Mouse (Mus musculus) CH12.LX (cell line): ENCODE results near the gene Arfip1. TPM values are rescaled to one million over a fixed set of nuclear protein-coding genes. Genes with fewer than 3 reads are reported as not detected.

Experiments
- DNase-seq: peaks from one replicate; pipeline ENCODE4 v3.0.0-alpha.2; 2013; ENCODE audit errors: extremely low read depth
- H3K27ac ChIP-seq: 2 replicates; pipeline ENCODE4 v1.5.1; 2012; ENCODE audit warnings: low read depth, mild to moderate bottlenecking, control low read depth, moderate library complexity; ENCODE audit not compliant: insufficient read depth
- H3K27me3 ChIP-seq: replicated peaks from 2 replicates; pipeline ENCODE3; 2012; ENCODE audit warnings: inconsistent platforms
- H3K36me3 ChIP-seq, 2 experiments: replicated peaks in 1 of 2; 2 replicates each; pipeline versions ENCODE3 to v1.6.1; 2012; ENCODE audit warnings: inconsistent platforms in 1 of 2, low read length in 1 of 2, mild to moderate bottlenecking in 1 of 2, mixed read lengths in 1 of 2, moderate library complexity in 1 of 2; ENCODE audit not compliant: control insufficient read depth in 1 of 2, insufficient read depth in 1 of 2
- H3K4me1 ChIP-seq, 2 experiments: 2 replicates each; pipeline ENCODE4 v1.6.1; 2012; ENCODE audit warnings: inconsistent platforms in 1 of 2, moderate library complexity in 1 of 2; ENCODE audit not compliant: insufficient read depth in 2 of 2, control insufficient read depth in 1 of 2
- H3K4me2 ChIP-seq: 2 replicates; pipeline ENCODE4 v1.6.1; 2012; ENCODE audit warnings: low read depth, mild to moderate bottlenecking, control low read depth; ENCODE audit not compliant: poor library complexity, insufficient read depth, severe bottlenecking
- H3K4me3 ChIP-seq, 3 experiments: fragments of 150-350 bp in 1 of 3; sonication (generic) in 1 of 3; replicated peaks in 1 of 3; 2 replicates each; pipeline versions ENCODE3 to v1.5.1; 2011 to 2012; ENCODE audit warnings: low read depth in 2 of 3, low read length in 2 of 3, mild to moderate bottlenecking in 2 of 3, moderate library complexity in 2 of 3, control low read depth in 1 of 3, improper control_type of control experiment in 1 of 3, inconsistent platforms in 1 of 3, mixed read lengths in 1 of 3; ENCODE audit not compliant: poor library complexity in 1 of 3
- H3K79me2 ChIP-seq: replicated peaks from 2 replicates; pipeline ENCODE4 v1.6.1; 2012; ENCODE audit warnings: mild to moderate bottlenecking, moderate library complexity; ENCODE audit not compliant: control insufficient read depth, poor library complexity, insufficient read depth, severe bottlenecking; ENCODE audit errors: extremely low read depth
- H3K9ac ChIP-seq: 2 replicates; pipeline ENCODE4 v1.6.1; 2012; ENCODE audit warnings: low read depth, mild to moderate bottlenecking, control low read depth, moderate library complexity; ENCODE audit not compliant: insufficient read depth
- H3K9me3 ChIP-seq: replicated peaks from 2 replicates; pipeline ENCODE3; 2012; ENCODE audit warnings: low read length, inconsistent platforms, mixed read lengths
- CHD1 ChIP-seq: IDR thresholded peaks from 2 replicates; pipeline ENCODE4 v1.6.1; 2012; ENCODE audit warnings: low read depth, low read length, improper control_type of control experiment, inconsistent platforms
- CHD2 ChIP-seq: IDR thresholded peaks from 2 replicates; pipeline ENCODE4 v1.6.1; 2011; ENCODE audit warnings: low read length, improper control_type of control experiment
- CTCF ChIP-seq, 2 experiments: IDR thresholded peaks in 1 of 2; conservative IDR thresholded peaks in 1 of 2; 2 replicates each; pipeline ENCODE4 v1.5.1; 2011 to 2012; ENCODE audit warnings: low read depth in 2 of 2, low read length in 2 of 2, improper control_type of control experiment in 1 of 2, inconsistent platforms in 1 of 2, mild to moderate bottlenecking in 1 of 2, moderate library complexity in 1 of 2
- E2F4 ChIP-seq: IDR thresholded peaks from 2 replicates; pipeline ENCODE4 v1.6.1; 2011; ENCODE audit warnings: low read depth, low read length, improper control_type of control experiment; ENCODE audit not compliant: insufficient replicate concordance
- ELF1 ChIP-seq: IDR thresholded peaks from 2 replicates; pipeline ENCODE4 v1.6.1; 2014; ENCODE audit warnings: low read depth, mild to moderate bottlenecking, inconsistent platforms, low read length, improper control_type of control experiment
- EP300 ChIP-seq: IDR thresholded peaks from 2 replicates; pipeline ENCODE4 v1.6.1; 2011; ENCODE audit warnings: low read length, improper control_type of control experiment
- IRF4 ChIP-seq: IDR thresholded peaks from 2 replicates; pipeline ENCODE4 v1.6.1; 2014; ENCODE audit warnings: low read depth, mild to moderate bottlenecking, inconsistent platforms, low read length, improper control_type of control experiment
- KAT2A ChIP-seq: IDR thresholded peaks from 2 replicates; pipeline ENCODE4 v1.6.1; 2012; ENCODE audit warnings: low read length, improper control_type of control experiment, inconsistent platforms; ENCODE audit not compliant: insufficient replicate concordance
- MAZ ChIP-seq: IDR thresholded peaks from 2 replicates; pipeline ENCODE4 v1.6.1; 2012; ENCODE audit warnings: low read depth, mild to moderate bottlenecking, inconsistent platforms, low read length, improper control_type of control experiment, moderate library complexity
- MEF2A ChIP-seq: IDR thresholded peaks from 2 replicates; pipeline ENCODE4 v1.6.1; 2014; ENCODE audit warnings: low read depth, mild to moderate bottlenecking, inconsistent platforms, low read length, improper control_type of control experiment, borderline replicate concordance
- MXI1 ChIP-seq: IDR thresholded peaks from 2 replicates; pipeline ENCODE4 v1.6.1; 2011; ENCODE audit warnings: mild to moderate bottlenecking, low read depth, low read length, improper control_type of control experiment
- MYC ChIP-seq: IDR thresholded peaks from 2 replicates; pipeline ENCODE4 v1.6.1; 2011; ENCODE audit warnings: low read depth, mild to moderate bottlenecking, improper control_type of control experiment, low read length
- PAX5 ChIP-seq: IDR thresholded peaks from 2 replicates; pipeline ENCODE4 v1.6.1; 2012; ENCODE audit warnings: low read length, inconsistent platforms, mixed read lengths
- POLR2A ChIP-seq: IDR thresholded peaks from 2 replicates; pipeline ENCODE4 v1.6.1; 2011; ENCODE audit warnings: low read depth, mild to moderate bottlenecking, improper control_type of control experiment, low read length
- POLR2AphosphoS2 ChIP-seq: IDR thresholded peaks from 2 replicates; pipeline ENCODE4 v1.6.1; 2011; ENCODE audit warnings: low read depth, low read length, improper control_type of control experiment
- SMC3 ChIP-seq: IDR thresholded peaks from 2 replicates; pipeline ENCODE4 v1.6.1; 2011; ENCODE audit warnings: low read depth, low read length, improper control_type of control experiment
- TBP ChIP-seq: conservative IDR thresholded peaks from 2 replicates; pipeline ENCODE4 v1.6.1; 2011; ENCODE audit warnings: low read depth, low read length, improper control_type of control experiment
- TCF12 ChIP-seq: IDR thresholded peaks from 2 replicates; pipeline ENCODE4 v1.6.1; 2014; ENCODE audit warnings: low read depth, mild to moderate bottlenecking, inconsistent platforms, low read length, improper control_type of control experiment
- ZC3H11A ChIP-seq: IDR thresholded peaks from 2 replicates; pipeline ENCODE4 v1.6.1; 2012; ENCODE audit warnings: low read depth, mild to moderate bottlenecking, inconsistent platforms, low read length, improper control_type of control experiment
- ZKSCAN1 ChIP-seq: IDR thresholded peaks from 2 replicates; pipeline ENCODE4 v1.6.1; 2012; ENCODE audit warnings: low read depth, inconsistent platforms, low read length, improper control_type of control experiment, borderline replicate concordance
- ZMIZ1 ChIP-seq: IDR thresholded peaks from 2 replicates; pipeline ENCODE4 v1.6.1; 2012; ENCODE audit warnings: low read depth, mild to moderate bottlenecking, inconsistent platforms, low read length, improper control_type of control experiment
- dilution Hi-C: fragments of 300-500 bp; cut with MboI; formaldehyde crosslinking; loops from 2 replicates; pipeline ENCODE4 v1.14.3; 2020; ENCODE audit warnings: low sequenced_read_pairs; ENCODE audit not compliant: extremely low pct_unique_long_range_greater_than_20kb, extremely low pct_ligation_motif_present
- in situ Hi-C: fragments of 300-500 bp; cut with MboI; formaldehyde crosslinking; loops from 3 replicates; pipeline ENCODE4 v1.14.3; 2019; ENCODE audit warnings: low sequenced_read_pairs, low pct_ligation_motif_present, low pct_unique_long_range_greater_than_20kb, mixed read lengths
- polyA plus RNA-seq: library from polyadenylated mRNA; unstranded; fragments of >175 nt; gene quantifications from 2 replicates; pipeline ENCODE4 v1.2.1, GENCODE M21; 2012; ENCODE audit warnings: low read depth; ENCODE audit not compliant: insufficient read length
- total RNA-seq, 2 experiments: library from RNA; depleted of rRNA; stranded (reverse); fragments of 300-350 nt in 1 of 2; fragments of >200 nt in 1 of 2; gene quantifications; 2 replicates each; pipeline ENCODE4 v1.2.3; 2012 to 2014

Arfip1 gene
- total and polyA plus RNA-seq, 3 experiments, result 29.6 to 66.5 (median 36.8) TPM

GRCm38 (mm10) chr3:84492657-84493056 lies 89.8 kb downstream of the Arfip1 start:
- dilution Hi-C loops (no loop called here), in situ Hi-C loops (no loop called here)
- Histone ChIP-seq H3K27ac (no peak overlapping the region), H3K4me2 (no peak overlapping the region), H3K27me3 (no peaks in the 10 kb centered on the region), H3K36me3 (peaks cover 2 to 41% of the 10 kb centered on the region in 2 experiments), H3K9ac (no peak overlapping the region), H3K79me2 (no peaks in the 10 kb centered on the region), H3K4me3 (no peak overlapping the region), H3K9me3 (no peaks in the 10 kb centered on the region), H3K4me1 (no peaks in the 10 kb centered on the region)
- TF ChIP-seq ELF1, result no peak
- TF ChIP-seq IRF4, result no peak
- no peak for TF ChIP-seq E2F4
- TF ChIP-seq TBP, result no peak
- no peak for TF ChIP-seq CHD2
- no peak for TF ChIP-seq POLR2AphosphoS2
- DNase-seq, result no peak

GRCm38 (mm10) chr3:84492148-84492547 lies 90.3 kb downstream of the Arfip1 start:
- no peak overlapping the region for H3K9ac ChIP-seq
- H3K27ac ChIP-seq, result no peak overlapping the region
- H3K36me3 ChIP-seq, result peaks cover 0 to 40% of the 10 kb centered on the region in 2 experiments
- H3K4me3 ChIP-seq, result no peak overlapping the region
- TF ChIP-seq CHD1 (no peak), CTCF (conservative IDR thresholded peaks at IDR 0.05 in 1 of 2, IDR thresholded peaks at IDR 0.05 in 1 of 2; ENCODE audit: low read depth in 2 of 2, low read length in 2 of 2) (no peak), PAX5 (no peak), POLR2AphosphoS2 (no peak)
- dilution Hi-C loops, result no loop called here
- DNase-seq, result no peak
- no peaks in the 10 kb centered on the region for H3K27me3 ChIP-seq
- no peaks in the 10 kb centered on the region for H3K4me1 ChIP-seq
- in situ Hi-C loops, result no loop called here
- H3K79me2 ChIP-seq, result no peaks in the 10 kb centered on the region
- no peaks in the 10 kb centered on the region for H3K9me3 ChIP-seq
- no peak overlapping the region for H3K4me2 ChIP-seq

GRCm38 (mm10) chr3:84488716-84489115 lies 93.7 kb downstream of the Arfip1 start:
- Histone ChIP-seq H3K79me2 (no peaks in the 10 kb centered on the region), H3K9ac (no peak overlapping the region), H3K27ac (no peak overlapping the region), H3K27me3 (no peaks in the 10 kb centered on the region), H3K36me3 (peaks cover 0 to 25% of the 10 kb centered on the region in 2 experiments), H3K4me1 (peaks cover 3 to 13% of the 10 kb centered on the region in 2 experiments; a peak in 2 of 4 replicates), H3K4me3 (no peak overlapping the region), H3K4me2 (no peak overlapping the region), H3K9me3 (no peaks in the 10 kb centered on the region)
- DNase-seq, result no peak
- TF ChIP-seq MEF2A, result no peak
- TF ChIP-seq CHD2, result no peak
- TF ChIP-seq SMC3, result no peak
- no peak for TF ChIP-seq MXI1
- TF ChIP-seq POLR2A, result no peak
- no peak for TF ChIP-seq ZKSCAN1
- no peak for TF ChIP-seq KAT2A
- TF ChIP-seq ZC3H11A, result no peak
- no peak for TF ChIP-seq ZMIZ1
- TF ChIP-seq MAZ, result no peak
- TF ChIP-seq TCF12, result no peak
- TF ChIP-seq MYC, result no peak
- no peak for TF ChIP-seq EP300
- TF ChIP-seq PAX5, result no peak
- dilution Hi-C loops, result no loop called here
- in situ Hi-C loops, result no loop called here
